Mouse (Mus musculus): ENCODE results near the gene Cacna1h. TPM values are rescaled to one million over a fixed set of nuclear protein-coding genes. Genes with fewer than 3 reads are reported as not detected.
A peak's percentile ranks its signal among the peaks of the same experiment; 100 is the strongest.

The Cacna1h gene
- polyA plus RNA-seq, 1 experiment from 2014 or later = 10.3 TPM

DNA sequence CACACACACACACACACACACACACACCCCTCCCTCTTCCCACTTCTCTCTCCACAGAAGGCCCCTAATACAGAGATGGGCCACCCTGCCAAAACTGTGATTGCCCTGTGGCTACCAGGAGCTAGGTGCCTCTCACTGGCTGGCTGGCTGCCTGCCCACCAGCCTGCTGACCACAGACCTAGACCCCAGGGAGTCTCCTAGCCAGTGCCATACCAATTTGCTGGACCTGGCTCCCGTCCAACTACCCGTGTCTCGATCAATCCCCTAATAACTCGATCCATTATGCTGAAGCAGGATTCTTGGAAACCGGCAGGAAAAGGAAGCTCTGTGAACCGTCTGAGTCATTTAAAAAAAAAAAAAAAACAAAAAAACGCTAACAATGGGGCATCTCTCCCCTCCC lies 22.8 kb downstream of the Cacna1h start:
- H3K27me3 ChIP-seq (ENCODE audit: control insufficient read depth, insufficient read depth, low read length) = no peaks in the 10 kb centered on the region
- ATAC-seq (replicated peaks; ENCODE audit: insufficient number of reproducible peaks, low FRiP score, low TSS enrichment) = no peak
- H3K9ac ChIP-seq (ENCODE audit: low read depth, low read length) = peak overlapping the region; percentile 52; the same call in 1 of the 2 replicates
- no peaks in the 10 kb centered on the region for H3K9me3 ChIP-seq (replicated peaks; ENCODE audit: control insufficient read depth, low read length)
- no peak overlapping the region; the same call in none of the 2 replicates for H3K4me2 ChIP-seq
- no peak overlapping the region for H3K4me3 ChIP-seq (ENCODE audit: low read depth, low read length)
- 43% methylated on average over 7 of the region's 7 CpGs for WGBS (ENCODE audit: insufficient replicate concordance)
- H3K36me3 ChIP-seq (ENCODE audit: control insufficient read depth, insufficient read depth, low read length) = no peaks in the 10 kb centered on the region
- peaks cover 74% of the 10 kb centered on the region for H3K4me1 ChIP-seq (ENCODE audit: control insufficient read depth, insufficient read depth, low read length)
- peak overlapping the region; percentile 82 for H3K27ac ChIP-seq (ENCODE audit: low read depth, low read length)

DNA sequence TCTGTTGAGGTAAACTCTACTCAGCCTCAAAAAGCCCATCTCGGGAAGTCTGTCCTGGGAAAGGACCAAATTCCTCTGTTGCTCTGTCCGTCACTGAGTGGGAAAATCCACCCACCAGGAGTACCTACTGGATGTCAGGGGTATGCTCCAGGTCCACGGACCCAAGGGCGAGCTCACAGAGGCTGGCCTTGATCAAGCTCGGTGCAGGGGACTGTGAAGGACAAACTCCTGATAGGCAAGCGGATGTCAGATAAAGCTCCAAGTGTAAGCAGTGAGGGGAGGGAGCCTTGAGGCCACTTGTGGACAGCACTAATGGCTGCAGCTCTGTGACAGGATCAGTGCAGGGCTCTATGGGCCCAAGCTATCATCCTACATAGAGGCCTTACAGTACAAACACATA lies 23.4 kb downstream of the Cacna1h start:
- ATAC-seq (replicated peaks; ENCODE audit: insufficient number of reproducible peaks, low FRiP score, low TSS enrichment) = peak; percentile 24; the same call in 1 of the 2 replicates
- no peaks in the 10 kb centered on the region for H3K27me3 ChIP-seq (ENCODE audit: control insufficient read depth, insufficient read depth, low read length)
- no peak overlapping the region for H3K4me3 ChIP-seq (ENCODE audit: low read depth, low read length)
- peak overlapping the region; percentile 31 for H3K4me2 ChIP-seq
- no peaks in the 10 kb centered on the region for H3K9me3 ChIP-seq (replicated peaks; ENCODE audit: control insufficient read depth, low read length)
- 25% methylated on average over 6 of the region's 6 CpGs for WGBS (ENCODE audit: insufficient replicate concordance)
- no peaks in the 10 kb centered on the region for H3K36me3 ChIP-seq (ENCODE audit: control insufficient read depth, insufficient read depth, low read length)
- H3K4me1 ChIP-seq (ENCODE audit: control insufficient read depth, insufficient read depth, low read length) = peaks cover 74% of the 10 kb centered on the region
- H3K9ac ChIP-seq (ENCODE audit: low read depth, low read length) = peak overlapping the region; percentile 52
- H3K27ac ChIP-seq (ENCODE audit: low read depth, low read length) = peak overlapping the region; percentile 82

DNA sequence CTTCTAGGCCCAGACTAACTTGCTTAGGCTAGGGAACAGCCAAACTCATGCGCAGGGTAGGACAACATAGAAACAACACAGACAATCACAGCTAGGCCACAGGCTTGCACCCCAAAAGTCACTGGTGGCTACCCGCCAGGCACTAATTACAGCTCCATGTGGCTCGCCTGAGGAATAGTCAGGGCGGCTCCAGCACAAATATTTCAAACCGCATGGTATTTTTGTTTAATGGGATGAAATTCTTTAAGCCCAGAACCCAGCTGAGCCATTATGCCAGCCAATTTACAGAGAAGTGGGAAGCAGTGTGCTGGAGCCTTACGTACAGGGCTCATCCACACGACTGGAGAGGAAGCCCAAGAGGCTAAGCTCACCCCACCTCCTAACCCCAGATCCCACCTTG lies 24.0 kb downstream of the Cacna1h start:
- peaks cover 74% of the 10 kb centered on the region for H3K4me1 ChIP-seq (ENCODE audit: control insufficient read depth, insufficient read depth, low read length)
- H3K4me3 ChIP-seq (ENCODE audit: low read depth, low read length) = no peak overlapping the region
- H3K27ac ChIP-seq (ENCODE audit: low read depth, low read length) = peak overlapping the region; percentile 82
- no peaks in the 10 kb centered on the region for H3K36me3 ChIP-seq (ENCODE audit: control insufficient read depth, insufficient read depth, low read length)
- ATAC-seq (replicated peaks; ENCODE audit: insufficient number of reproducible peaks, low FRiP score, low TSS enrichment) = no peak
- H3K9me3 ChIP-seq (replicated peaks; ENCODE audit: control insufficient read depth, low read length) = no peaks in the 10 kb centered on the region
- peak overlapping the region; percentile 31 for H3K4me2 ChIP-seq
- 79% methylated on average over 7 of the region's 7 CpGs for WGBS (ENCODE audit: insufficient replicate concordance)
- peak overlapping the region; percentile 52; the same call in 1 of the 2 replicates for H3K9ac ChIP-seq (ENCODE audit: low read depth, low read length)
- H3K27me3 ChIP-seq (ENCODE audit: control insufficient read depth, insufficient read depth, low read length) = no peaks in the 10 kb centered on the region

DNA sequence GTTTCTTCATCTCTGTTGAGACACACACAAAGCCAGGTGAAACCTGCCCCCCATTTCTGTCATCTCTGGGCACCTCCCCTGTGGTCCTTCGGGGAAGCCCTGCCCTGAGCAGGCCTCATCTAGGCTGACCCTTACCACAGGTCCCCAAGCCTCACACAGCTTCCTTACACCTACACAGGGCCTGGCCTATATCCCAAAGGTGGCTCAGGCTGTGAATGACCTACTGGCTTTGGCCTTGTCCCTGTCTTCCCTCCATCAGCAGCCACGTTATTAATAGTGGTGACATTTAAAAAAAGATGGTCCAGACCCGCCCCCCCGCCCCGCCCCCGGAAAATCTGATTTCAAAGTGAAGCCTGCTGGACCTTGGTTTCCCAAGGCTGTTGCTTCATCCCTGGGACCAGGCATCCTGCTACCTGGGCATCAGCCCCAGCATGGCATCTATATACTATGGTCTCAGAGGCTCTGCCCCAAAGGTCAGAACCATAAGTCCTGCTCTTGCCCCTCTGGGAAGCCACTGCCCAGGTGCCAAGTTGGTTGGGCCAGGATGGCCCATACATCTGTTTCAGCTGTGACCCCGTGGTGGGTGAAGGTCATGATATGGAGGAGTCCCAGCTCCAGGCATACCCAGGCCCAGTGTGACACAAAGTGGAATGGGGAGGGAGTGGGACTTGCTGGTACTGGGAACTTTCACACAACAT lies 25.1 kb downstream of the Cacna1h start:
- no peak overlapping the region for H3K4me3 ChIP-seq (ENCODE audit: low read depth, low read length)
- no peak overlapping the region for H3K9ac ChIP-seq (ENCODE audit: low read depth, low read length)
- H3K27ac ChIP-seq (ENCODE audit: low read depth, low read length) = peak overlapping the region; percentile 50; the same call in 1 of the 2 replicates
- peaks cover 74% of the 10 kb centered on the region for H3K4me1 ChIP-seq (ENCODE audit: control insufficient read depth, insufficient read depth, low read length)
- H3K4me2 ChIP-seq = no peak overlapping the region
- H3K36me3 ChIP-seq (ENCODE audit: control insufficient read depth, insufficient read depth, low read length) = no peaks in the 10 kb centered on the region
- WGBS (ENCODE audit: insufficient replicate concordance) = 68% methylated on average over 7 of the region's 7 CpGs
- no peaks in the 10 kb centered on the region for H3K9me3 ChIP-seq (replicated peaks; ENCODE audit: control insufficient read depth, low read length)
- no peaks in the 10 kb centered on the region for H3K27me3 ChIP-seq (ENCODE audit: control insufficient read depth, insufficient read depth, low read length)
- ATAC-seq (replicated peaks; ENCODE audit: insufficient number of reproducible peaks, low FRiP score, low TSS enrichment) = no peak

DNA sequence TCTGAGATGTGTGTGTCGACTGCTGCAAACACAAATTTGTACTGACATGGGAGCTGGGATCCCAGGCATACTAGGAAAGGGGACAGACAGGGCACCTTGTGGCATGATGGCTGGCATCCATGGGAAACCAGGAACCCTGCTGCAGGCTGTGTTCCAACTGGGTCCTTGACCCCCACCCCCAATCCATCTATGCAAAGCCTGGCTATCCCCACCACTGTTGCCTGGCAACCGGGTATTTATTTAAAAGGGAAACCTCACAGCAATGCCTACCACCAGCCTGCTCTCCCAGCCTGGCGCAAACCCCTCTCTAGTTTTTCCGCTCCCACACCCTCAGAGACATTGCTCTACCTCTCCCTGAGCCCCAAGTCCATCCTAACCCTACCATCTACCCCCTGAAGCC lies 26.2 kb downstream of the Cacna1h start:
- Histone ChIP-seq H3K4me1 (ENCODE audit: control insufficient read depth, insufficient read depth, low read length) (peaks cover 74% of the 10 kb centered on the region), H3K27ac (ENCODE audit: low read depth, low read length) (peak overlapping the region; percentile 85), H3K9me3 (replicated peaks; ENCODE audit: control insufficient read depth, low read length) (no peaks in the 10 kb centered on the region), H3K36me3 (ENCODE audit: control insufficient read depth, insufficient read depth, low read length) (no peaks in the 10 kb centered on the region), H3K9ac (ENCODE audit: low read depth, low read length) (no peak overlapping the region), H3K27me3 (ENCODE audit: control insufficient read depth, insufficient read depth, low read length) (no peaks in the 10 kb centered on the region), H3K4me2 (no peak overlapping the region), H3K4me3 (ENCODE audit: low read depth, low read length) (no peak overlapping the region)
- ATAC-seq (replicated peaks; ENCODE audit: insufficient number of reproducible peaks, low FRiP score, low TSS enrichment) = no peak
- 77% methylated on average over 4 of the region's 4 CpGs for WGBS (ENCODE audit: insufficient replicate concordance)

DNA sequence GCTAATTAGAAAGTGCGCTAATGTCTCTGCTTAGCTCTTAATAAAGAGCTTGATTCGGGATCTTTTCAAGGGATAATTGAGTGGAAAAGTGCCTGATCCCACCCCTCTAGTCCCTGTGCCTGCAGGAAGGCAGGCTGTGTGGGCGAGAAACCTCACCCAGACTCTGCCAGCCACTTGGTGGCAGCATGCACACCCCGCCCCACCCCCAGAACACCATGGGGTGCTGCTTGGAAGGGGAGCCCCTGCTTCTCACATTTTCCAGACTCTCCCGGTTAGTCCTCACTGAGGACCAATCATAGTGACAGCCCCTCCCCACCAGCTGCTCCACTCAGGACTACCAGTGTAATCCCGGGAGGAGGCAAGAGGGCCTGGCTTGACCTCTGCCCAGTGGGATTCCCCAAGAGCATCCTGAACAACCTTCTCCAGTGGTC lies 27.6 kb downstream of the Cacna1h start:
- Histone ChIP-seq H3K4me3 (ENCODE audit: low read depth, low read length) (no peak overlapping the region), H3K4me1 (ENCODE audit: control insufficient read depth, insufficient read depth, low read length) (peaks cover 70% of the 10 kb centered on the region), H3K27ac (ENCODE audit: low read depth, low read length) (peak overlapping the region; percentile 85), H3K4me2 (peak overlapping the region; percentile 32), H3K36me3 (ENCODE audit: control insufficient read depth, insufficient read depth, low read length) (no peaks in the 10 kb centered on the region), H3K9ac (ENCODE audit: low read depth, low read length) (peak overlapping the region; percentile 43; the same call in 1 of the 2 replicates), H3K27me3 (ENCODE audit: control insufficient read depth, insufficient read depth, low read length) (no peaks in the 10 kb centered on the region), H3K9me3 (replicated peaks; ENCODE audit: control insufficient read depth, low read length) (no peaks in the 10 kb centered on the region)
- WGBS (ENCODE audit: insufficient replicate concordance) = 22% methylated on average over 6 of the region's 6 CpGs
- ATAC-seq (replicated peaks; ENCODE audit: insufficient number of reproducible peaks, low FRiP score, low TSS enrichment) = no peak

DNA sequence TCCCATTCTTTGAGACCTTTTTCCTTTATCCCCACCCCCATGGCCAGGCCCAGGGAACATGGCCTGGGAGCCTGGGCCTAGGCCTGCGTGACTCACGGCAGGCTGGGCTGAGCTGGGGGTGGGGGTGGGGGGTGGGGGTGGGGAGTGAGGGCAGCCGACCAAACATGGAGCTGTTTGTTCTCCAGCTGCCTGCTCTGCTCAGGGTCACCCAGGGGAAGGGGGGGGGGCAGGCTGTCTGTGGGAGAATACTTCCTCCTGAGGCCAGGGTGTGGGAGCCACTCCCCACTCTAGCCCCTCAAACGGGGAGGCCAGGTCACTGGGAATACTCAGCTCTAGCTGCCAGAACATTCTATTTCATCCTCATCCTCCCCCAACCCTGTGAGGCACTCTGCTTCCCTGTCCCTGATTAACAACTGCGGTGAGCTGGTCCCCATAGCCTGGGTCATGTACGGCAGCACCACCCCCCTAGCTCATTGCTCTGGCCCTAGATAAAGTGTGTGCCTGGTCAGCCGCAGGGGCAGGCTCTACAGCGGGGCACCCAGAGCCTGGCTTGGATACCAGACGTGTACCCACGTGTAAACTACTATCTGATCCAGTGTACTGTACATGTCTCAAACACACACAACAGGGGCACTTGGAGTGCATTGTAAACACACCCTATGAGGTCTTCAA lies 28.2 kb downstream of the Cacna1h start:
- H3K27me3 ChIP-seq (ENCODE audit: control insufficient read depth, insufficient read depth, low read length) = no peaks in the 10 kb centered on the region
- H3K4me3 ChIP-seq (ENCODE audit: low read depth, low read length) = no peak overlapping the region
- H3K4me1 ChIP-seq (ENCODE audit: control insufficient read depth, insufficient read depth, low read length) = peaks cover 64% of the 10 kb centered on the region
- ATAC-seq (replicated peaks; ENCODE audit: insufficient number of reproducible peaks, low FRiP score, low TSS enrichment) = peak; percentile 54; the same call in 1 of the 2 replicates
- peak overlapping the region; percentile 43; the same call in 1 of the 2 replicates for H3K9ac ChIP-seq (ENCODE audit: low read depth, low read length)
- peak overlapping the region; percentile 85 for H3K27ac ChIP-seq (ENCODE audit: low read depth, low read length)
- no peaks in the 10 kb centered on the region for H3K36me3 ChIP-seq (ENCODE audit: control insufficient read depth, insufficient read depth, low read length)
- 4% methylated on average over 10 of the region's 10 CpGs for WGBS (ENCODE audit: insufficient replicate concordance)
- peak overlapping the region; percentile 32 for H3K4me2 ChIP-seq
- no peaks in the 10 kb centered on the region for H3K9me3 ChIP-seq (replicated peaks; ENCODE audit: control insufficient read depth, low read length)

DNA sequence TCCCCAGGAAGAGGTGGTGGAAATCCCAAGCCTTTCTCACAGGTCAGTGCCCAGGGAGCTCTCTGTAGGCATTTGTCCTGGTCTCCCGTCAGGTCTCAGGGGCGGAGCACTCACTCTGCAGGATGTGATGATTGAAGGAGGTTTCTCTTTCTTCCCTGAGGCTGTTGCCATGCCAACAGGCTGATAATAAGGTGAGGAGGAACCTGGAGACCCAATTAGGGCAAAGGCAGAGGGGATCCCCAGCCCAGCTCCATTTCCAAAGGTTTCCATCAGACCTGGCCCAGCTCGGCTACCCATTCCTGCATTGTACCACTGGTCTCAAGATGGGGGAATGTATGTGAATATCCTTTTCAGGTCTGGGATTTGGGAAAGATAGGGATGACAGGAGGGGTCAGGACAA lies 29.4 kb downstream of the Cacna1h start:
- H3K27ac ChIP-seq (ENCODE audit: low read depth, low read length) = no peak overlapping the region
- H3K4me2 ChIP-seq = no peak overlapping the region
- H3K4me1 ChIP-seq (ENCODE audit: control insufficient read depth, insufficient read depth, low read length) = peaks cover 61% of the 10 kb centered on the region
- no peaks in the 10 kb centered on the region for H3K27me3 ChIP-seq (ENCODE audit: control insufficient read depth, insufficient read depth, low read length)
- no peaks in the 10 kb centered on the region for H3K9me3 ChIP-seq (replicated peaks; ENCODE audit: control insufficient read depth, low read length)
- H3K4me3 ChIP-seq (ENCODE audit: low read depth, low read length) = no peak overlapping the region
- no peak overlapping the region for H3K9ac ChIP-seq (ENCODE audit: low read depth, low read length)
- ATAC-seq (replicated peaks; ENCODE audit: insufficient number of reproducible peaks, low FRiP score, low TSS enrichment) = no peak
- 39% methylated on average over 3 of the region's 3 CpGs for WGBS (ENCODE audit: insufficient replicate concordance)
- H3K36me3 ChIP-seq (ENCODE audit: control insufficient read depth, insufficient read depth, low read length) = no peaks in the 10 kb centered on the region

All from heart, embryonic 11.5 days (tissue).